ENCODE assay signal across 11 mouse cellular contexts in the genomic region with DNA sequence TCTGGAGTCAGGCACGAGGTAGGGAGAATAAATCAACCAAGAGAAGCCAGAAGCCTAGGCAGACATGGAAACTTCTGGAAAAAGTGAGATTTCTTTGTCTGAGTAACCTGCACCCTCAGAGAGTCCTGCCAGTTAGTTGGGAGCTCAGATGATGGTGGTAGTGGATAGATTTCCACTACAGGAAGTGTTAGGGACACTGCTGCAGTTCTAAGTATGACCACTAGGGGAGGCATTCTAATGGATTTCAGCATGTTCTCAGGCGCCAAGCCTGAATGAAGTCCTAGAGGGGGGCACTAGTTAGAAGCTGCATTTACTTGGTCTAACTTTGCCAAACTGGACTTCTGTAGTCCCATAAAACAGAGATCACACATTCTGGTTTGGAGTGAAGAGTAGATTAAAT. TPM values are rescaled to one million over a fixed set of nuclear protein-coding genes. Genes with fewer than 3 reads are reported as not detected.
DNase-seq lines count a peak whose midpoint lies in the region; ATAC-seq and TF ChIP-seq lines count a peak whose summit lies in the region.
"Had no signal": no experiment of that assay in that cellular context is flagged by ENCODE, and none has a peak within 500 bp of the region (broad histone marks: within the 10 kb centered on the region; RNA-seq: fewer than 3 reads in every experiment).

No protein-coding gene starts in this region.

- H3K27me3 ChIP-seq in embryonic facial prominence, embryonic 10.5 days (replicated peaks; ENCODE audit: low read depth, poor library complexity, severe bottlenecking) = no peaks in the 10 kb centered on the region
- H3K27me3 ChIP-seq: embryonic facial prominence, embryonic 12.5 days; limb, embryonic 13.5 days had no signal

- TF ChIP-seq CTCF in layer of hippocampus, adult 2 months (conservative IDR thresholded peaks at IDR 0.05) = peak; percentile 97

- H3K4me3 ChIP-seq in embryonic facial prominence, embryonic 10.5 days = no peak overlapping the region
- no peak overlapping the region for H3K4me3 ChIP-seq in layer of hippocampus, adult 2 months
- H3K4me3 ChIP-seq: embryonic facial prominence, embryonic 12.5 days; limb, embryonic 13.5 days had no signal

- 51% methylated on average over 2 of the region's 2 CpGs for WGBS in embryonic facial prominence, embryonic 10.5 days

- DNase-seq in heart, adult 9 months (ENCODE audit: low spot score in 2 of 2) = peak; percentile 13 to 45
- no peak for DNase-seq in heart, adult 11 months
- DNase-seq in CD4-positive, CD25-positive, alpha-beta regulatory T cell, adult 2 months (ENCODE audit: low read depth, low spot score) = peak; percentile 83
- peak; percentile 65 for DNase-seq in adrenal gland, postnatal 14 days
- DNase-seq in embryonic facial prominence, embryonic 10.5 days (ENCODE audit: low spot score) = peak; percentile 52
- DNase-seq in layer of hippocampus, adult 2 months (ENCODE audit: low spot score in 2 of 2) = peak; percentile 14 to 68
- peak; percentile 74 for DNase-seq in thymus, postnatal 0 days (ENCODE audit: low spot score)

- ATAC-seq in megakaryocyte, adult 5-6 weeks (ENCODE audit: poor library complexity, severe bottlenecking) = peak; percentile 69

- H3K27ac ChIP-seq in embryonic facial prominence, embryonic 10.5 days (replicated peaks) = no peak overlapping the region
- H3K27ac ChIP-seq in layer of hippocampus, adult 2 months = no peak overlapping the region
- H3K27ac ChIP-seq: embryonic facial prominence, embryonic 12.5 days; limb, embryonic 13.5 days had no signal

- H3K4me1 ChIP-seq in embryonic facial prominence, embryonic 10.5 days = no peaks in the 10 kb centered on the region
- H3K4me1 ChIP-seq: embryonic facial prominence, embryonic 12.5 days; limb, embryonic 13.5 days had no signal

- no peaks in the 10 kb centered on the region for H3K36me3 ChIP-seq in embryonic facial prominence, embryonic 10.5 days (replicated peaks)
- H3K36me3 ChIP-seq: embryonic facial prominence, embryonic 12.5 days; limb, embryonic 13.5 days had no signal

- H3K9me3 ChIP-seq in embryonic facial prominence, embryonic 10.5 days = no peaks in the 10 kb centered on the region
- H3K9me3 ChIP-seq: embryonic facial prominence, embryonic 12.5 days; limb, embryonic 13.5 days had no signal

RNA-seq across cellular contexts. Expression of gene Il3, which starts 2.5 kb away (rescaled TPM):
- total RNA-seq in adrenal gland, postnatal 14 days (2021) = not detected in 2 replicates
- not detected in 2 replicates for polyA plus RNA-seq in embryonic facial prominence, embryonic 10.5 days (2016; fragmentation: Nextera tagmentation; extraction: Ambion mirVana)
- total RNA-seq in layer of hippocampus, adult 2 months (2021) = not detected
- total RNA-seq in megakaryocyte, adult 5-6 weeks (2015) = not detected in 2 replicates
- total RNA-seq in megakaryocyte, adult 5-6 weeks (2017) = not detected in 2 replicates
- polyA plus RNA-seq in thymus, postnatal 0 days (2015; fragmentation: Nextera tagmentation; extraction: Ambion mirVana) = 0.23 and 0.36 TPM in 2 replicates
- polyA plus RNA-seq: embryonic facial prominence, embryonic 12.5 days; limb, embryonic 13.5 days; stomach, embryonic 14.5 days had no signal

RNA-seq across cellular contexts. Expression of gene Csf2, which starts 15.1 kb away (rescaled TPM):
- total RNA-seq in adrenal gland, postnatal 14 days (2021) = not detected in 2 replicates
- not detected in 2 replicates for polyA plus RNA-seq in embryonic facial prominence, embryonic 10.5 days (2016; fragmentation: Nextera tagmentation; extraction: Ambion mirVana)
- not detected for total RNA-seq in layer of hippocampus, adult 2 months (2021)
- not detected in 2 replicates for total RNA-seq in megakaryocyte, adult 5-6 weeks (2015)
- total RNA-seq in megakaryocyte, adult 5-6 weeks (2017) = not detected in 2 replicates
- polyA plus RNA-seq in thymus, postnatal 0 days (2015; fragmentation: Nextera tagmentation; extraction: Ambion mirVana) = 1.1 and 1.3 TPM in 2 replicates
- polyA plus RNA-seq: embryonic facial prominence, embryonic 12.5 days; limb, embryonic 13.5 days; stomach, embryonic 14.5 days had no signal

RNA-seq across cellular contexts. Expression of gene Acsl6, which starts 39.1 kb away (rescaled TPM):
- total RNA-seq in adrenal gland, postnatal 14 days (2021) = 2.9 and 3.3 TPM in 2 replicates
- polyA plus RNA-seq in embryonic facial prominence, embryonic 10.5 days (2016; fragmentation: Nextera tagmentation; extraction: Ambion mirVana) = 4.0 and 5.2 TPM in 2 replicates
- 100 to 1,000 TPM; 188 to 202 TPM for total RNA-seq in layer of hippocampus, adult 2 months (2021)
- 0.31 and 1.3 TPM in 2 replicates for total RNA-seq in megakaryocyte, adult 5-6 weeks (2015)
- total RNA-seq in megakaryocyte, adult 5-6 weeks (2017) = 0.73 TPM in 1 of 2 replicates, not detected in the other
- polyA plus RNA-seq in thymus, postnatal 0 days (2015; fragmentation: Nextera tagmentation; extraction: Ambion mirVana) = 0.50 and 0.75 TPM in 2 replicates

Comparison
In these comparisons a context has a peak if more than half of its experiments do, and no peak if none do; other contexts are left out.
1. RNA of gene Acsl6, which starts 39.1 kb away (total RNA-seq): 188 to 202 TPM in layer of hippocampus, adult 2 months; 2.9 to 3.3 TPM in adrenal gland, postnatal 14 days and 0.31 to 1.3 TPM in megakaryocyte, adult 5-6 weeks; every median in the first group is over 10 times any median in the second.